Mouse (Mus musculus): Measurements from ENCODE around the gene Mettl8. TPM values are rescaled to one million over a fixed set of nuclear protein-coding genes. Genes with fewer than 3 reads are reported as not detected.

Mettl8 gene
- polyA plus RNA-seq, 1 experiment = 3.3 TPM

GRCm38 (mm10) chr2:71039522-71040121, 15.8 kb downstream of the Mettl8 start:
- DNase-seq (ENCODE audit: low read depth, low spot score) = no peak
- WGBS = 32% methylated on average over 11 of the region's 11 CpGs

DNA sequence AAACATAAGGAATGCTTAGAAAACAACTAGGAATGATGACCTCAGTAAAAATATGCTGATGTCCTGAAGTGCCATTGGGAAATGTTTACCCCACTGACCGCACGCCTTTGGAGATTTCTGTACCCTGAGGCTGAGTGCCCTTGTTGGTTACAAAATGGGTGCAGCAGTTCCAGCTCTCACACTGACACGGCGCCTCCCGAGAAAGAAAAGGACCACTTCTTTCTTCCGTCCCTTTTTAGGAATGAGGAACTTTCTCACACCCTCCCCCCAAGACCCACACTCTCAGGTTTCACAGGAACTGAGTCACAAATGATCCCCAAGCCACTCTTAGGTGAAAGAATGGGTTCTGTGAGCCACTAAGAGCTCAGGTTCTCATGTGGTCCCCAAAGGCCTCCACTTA, 17.9 kb downstream of the Mettl8 start:
- WGBS = 79% methylated on average over 6 of the region's 6 CpGs
- DNase-seq (ENCODE audit: low read depth, low spot score) = no peak

DNA sequence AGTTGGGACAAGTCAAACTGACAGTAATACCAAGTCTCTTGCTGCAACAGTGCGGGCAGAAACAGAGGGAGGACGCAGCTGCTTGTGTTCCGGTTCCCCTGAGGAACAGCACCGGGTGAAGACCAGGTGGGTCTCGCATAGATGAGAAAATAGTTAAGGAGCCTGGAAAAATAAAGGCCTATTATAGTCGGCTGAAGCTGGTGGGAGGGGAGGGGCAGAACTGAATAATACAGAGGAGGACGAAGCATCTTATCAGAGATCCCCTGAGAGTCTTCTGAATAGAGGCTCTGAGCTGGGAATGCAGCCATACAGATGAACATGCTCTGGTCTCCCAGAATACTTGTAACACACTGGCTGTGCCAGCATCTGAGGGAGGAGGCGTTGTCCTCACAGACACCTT, 21.4 kb downstream of the Mettl8 start:
- WGBS = 92% methylated on average over 8 of the region's 8 CpGs
- DNase-seq (ENCODE audit: low read depth, low spot score) = no peak

GRCm38 (mm10) chr2:71033014-71033413, 22.4 kb downstream of the Mettl8 start:
- 79% methylated on average over 4 of the region's 4 CpGs for WGBS
- DNase-seq (ENCODE audit: low read depth, low spot score) = no peak

DNA sequence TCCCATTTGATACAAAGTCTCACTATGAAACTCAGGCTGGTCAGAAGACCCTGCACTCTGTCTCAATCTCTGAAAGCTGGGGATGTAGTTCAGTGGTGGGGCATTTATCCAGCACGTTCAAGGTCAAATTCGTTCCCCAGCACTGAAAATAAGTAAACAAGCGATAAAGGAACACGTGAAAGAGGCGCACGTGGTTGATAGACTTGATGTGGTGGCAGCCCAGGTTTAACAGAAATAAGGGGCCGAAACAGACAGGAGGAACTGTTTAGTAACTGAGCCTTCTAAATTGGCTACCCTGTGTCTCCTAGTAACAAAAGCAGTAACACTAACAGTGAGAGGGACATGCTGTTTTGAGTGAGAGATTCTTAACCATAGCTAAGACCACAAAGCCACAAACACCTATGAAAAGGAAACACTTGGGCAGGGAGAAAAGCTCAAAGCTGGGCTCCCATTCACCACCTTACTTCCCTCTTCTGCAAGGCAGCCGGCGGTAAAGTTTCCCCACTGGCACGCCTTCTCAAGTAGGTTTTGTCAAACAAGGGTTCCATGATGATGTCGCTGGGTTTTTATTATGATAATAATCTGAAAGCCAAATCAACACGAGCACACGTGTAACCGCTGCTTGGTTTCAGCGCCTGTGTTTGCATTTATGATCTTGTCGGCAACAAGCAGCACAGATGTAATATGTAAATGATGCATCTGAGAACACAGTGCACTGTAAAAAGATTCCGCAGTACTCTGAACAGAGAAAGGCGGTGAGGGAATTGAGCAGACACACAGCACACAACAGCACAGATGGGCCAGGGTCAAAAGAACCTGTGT, 23.2 kb downstream of the Mettl8 start:
- no peak for DNase-seq (ENCODE audit: low read depth, low spot score)
- WGBS = 23% methylated on average over 18 of the region's 18 CpGs

GRCm38 (mm10) chr2:71030663-71031062, 24.7 kb downstream of the Mettl8 start:
- 72% methylated on average over 2 of the region's 2 CpGs for WGBS
- no peak for DNase-seq (ENCODE audit: low read depth, low spot score)

- no peak for DNase-seq (ENCODE audit: low read depth, low spot score)
- WGBS = 98% methylated on average over 9 of the region's 9 CpGs
Observed at GRCm38 (mm10) chr2:71027631-71028030, 27.8 kb downstream of the Mettl8 start.

DNA sequence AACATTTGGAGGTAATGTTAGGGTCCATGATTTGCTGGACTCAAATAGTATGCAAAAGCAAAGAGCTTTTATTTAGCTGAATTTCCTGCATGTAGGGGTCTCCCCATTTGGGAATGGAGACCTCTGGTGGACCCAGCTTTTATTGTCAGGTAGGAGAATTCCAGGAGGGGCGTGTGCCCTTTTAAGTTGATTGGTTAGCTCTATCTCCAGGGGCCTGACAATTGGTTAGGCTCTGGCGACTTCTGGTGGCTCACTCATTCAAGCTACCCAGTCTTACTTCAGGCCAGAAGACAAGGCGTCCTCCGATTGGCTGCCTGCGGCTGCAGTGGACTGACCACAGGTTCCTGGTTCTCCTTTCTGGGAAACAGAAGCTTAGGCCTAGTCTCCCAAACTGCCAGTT, 28.6 kb downstream of the Mettl8 start:
- 76% methylated on average over 5 of the region's 5 CpGs for WGBS
- no peak for DNase-seq (ENCODE audit: low read depth, low spot score)

DNA sequence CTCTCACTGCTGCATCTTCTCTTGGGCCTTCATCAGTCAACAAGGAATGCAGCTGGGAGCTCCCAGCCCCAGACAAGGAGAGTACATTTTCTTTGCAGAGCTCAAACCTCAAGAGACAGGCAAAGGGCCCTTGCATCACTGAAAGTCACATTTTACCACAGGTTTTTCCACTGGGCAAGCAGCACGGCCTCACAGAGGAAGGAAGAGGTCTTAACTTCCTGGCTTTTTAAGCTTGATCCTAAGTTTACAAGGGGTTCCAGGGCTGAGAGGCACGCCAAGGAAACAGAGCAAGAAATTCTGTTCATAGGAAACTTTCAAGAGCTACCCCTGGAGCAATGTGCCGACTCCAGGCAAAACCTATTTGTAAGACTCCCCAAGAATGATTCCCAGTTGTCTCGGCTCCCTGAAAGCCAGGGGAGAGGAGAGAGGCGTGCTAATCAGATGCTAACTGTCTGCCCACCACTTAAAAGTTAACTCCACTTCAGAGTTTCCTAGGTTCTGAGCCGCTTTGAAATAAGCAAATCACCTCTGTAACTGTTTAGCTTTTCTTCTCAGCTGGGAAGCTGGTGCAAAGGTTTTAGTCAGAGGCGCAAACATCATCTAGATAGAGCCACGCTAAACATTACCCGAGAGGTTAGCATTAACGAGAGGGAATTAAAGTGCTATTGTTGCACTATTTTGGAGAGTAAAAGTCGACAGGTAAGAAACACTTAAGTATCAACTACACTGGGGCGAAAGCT, 29.6 kb downstream of the Mettl8 start:
- no peak for DNase-seq (ENCODE audit: low read depth, low spot score)
- WGBS = 54% methylated on average over 12 of the region's 12 CpGs

DNA sequence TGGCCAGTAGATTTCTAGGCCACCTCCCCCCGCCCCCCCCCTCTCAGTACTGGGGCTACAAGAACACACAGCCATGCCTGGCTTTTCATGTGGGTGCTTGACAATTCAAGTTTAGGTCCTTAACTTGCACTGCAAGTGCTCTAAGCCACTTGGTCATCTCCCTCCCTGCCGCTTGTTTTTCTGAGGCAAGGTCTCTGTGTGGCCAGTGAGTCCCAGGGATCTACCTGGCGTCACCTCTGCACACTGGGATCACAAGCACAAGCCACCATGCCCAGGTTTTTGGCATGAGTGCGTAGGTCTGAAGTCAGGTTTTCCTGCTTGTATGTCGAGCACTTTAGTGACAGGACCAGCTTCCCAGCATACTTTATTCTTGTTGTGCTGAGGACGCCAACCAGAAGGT, 31.4 kb downstream of the Mettl8 start:
- WGBS = 94% methylated on average over 6 of the region's 6 CpGs
- DNase-seq (ENCODE audit: low read depth, low spot score) = no peak

DNA sequence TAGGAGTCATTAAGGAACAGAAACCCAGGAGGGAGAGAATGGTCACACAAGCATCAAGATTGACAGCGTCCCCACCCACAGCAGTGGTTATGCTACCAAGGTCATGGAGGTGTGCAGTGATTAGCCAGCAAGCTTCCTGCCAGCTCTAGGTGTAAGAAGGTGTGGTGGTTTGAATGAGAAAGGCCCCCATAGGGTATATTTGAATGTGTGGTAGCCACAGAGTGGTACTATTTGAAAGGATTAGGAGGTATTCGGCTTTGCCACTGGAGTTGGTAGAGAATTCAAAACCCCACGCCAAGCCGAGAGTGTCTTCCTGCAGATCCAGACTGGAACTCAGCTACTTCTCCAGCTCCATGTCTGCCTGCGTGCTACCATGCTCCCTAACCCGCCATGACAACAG, 32.4 kb downstream of the Mettl8 start:
- no peak for DNase-seq (ENCODE audit: low read depth, low spot score)
- WGBS = 94% methylated on average over 6 of the region's 6 CpGs

- DNase-seq (ENCODE audit: low read depth, low spot score) = no peak
- 73% methylated on average over 8 of the region's 8 CpGs for WGBS
Observed at GRCm38 (mm10) chr2:71020674-71021073, 34.7 kb downstream of the Mettl8 start.

GRCm38 (mm10) chr2:71019704-71020375, 35.5 kb downstream of the Mettl8 start:
- no peak for DNase-seq (ENCODE audit: low read depth, low spot score)
- WGBS = 84% methylated on average over 8 of the region's 8 CpGs

DNA sequence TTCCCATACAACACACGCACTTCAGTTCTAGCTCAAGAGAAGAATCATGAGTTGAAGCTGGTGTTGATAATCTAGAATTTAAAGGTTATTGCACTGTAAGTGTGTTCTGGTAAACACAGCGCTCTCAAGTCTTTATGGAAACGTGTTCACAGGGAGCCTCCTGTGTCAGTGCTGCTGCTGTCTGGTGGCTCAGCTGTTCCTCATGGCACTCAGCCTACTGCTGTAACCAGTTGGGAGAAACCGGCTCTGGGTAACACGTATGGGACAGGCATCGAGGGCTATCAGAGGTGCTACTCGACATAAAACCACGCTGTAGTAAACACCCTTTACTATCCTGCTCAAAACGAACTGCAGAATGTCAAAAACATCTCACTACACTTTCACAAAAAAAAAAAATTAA, 36.1 kb downstream of the Mettl8 start:
- no peak for DNase-seq (ENCODE audit: low read depth, low spot score)
- WGBS = 75% methylated on average over 9 of the region's 9 CpGs

DNA sequence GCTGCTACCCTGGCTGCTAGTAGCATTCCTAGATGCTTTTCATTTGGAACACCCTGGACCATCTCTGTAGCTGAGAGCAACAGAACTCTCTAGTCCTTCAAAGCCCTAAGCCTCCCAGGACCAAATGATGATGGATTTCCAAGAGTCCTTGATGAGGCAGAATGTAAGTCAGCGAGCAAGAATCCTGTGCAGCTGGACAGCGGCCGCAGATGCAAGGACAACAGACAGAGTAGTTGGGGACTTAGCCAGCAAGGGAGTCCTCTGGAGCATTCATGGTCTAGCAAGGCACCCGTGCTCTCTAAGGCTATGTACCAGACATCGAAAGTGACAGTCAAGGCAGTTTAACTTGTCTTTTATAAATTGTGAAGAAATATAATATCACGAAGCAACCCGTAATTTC, 41.9 kb downstream of the Mettl8 start:
- WGBS = 94% methylated on average over 7 of the region's 7 CpGs
- DNase-seq (ENCODE audit: low read depth, low spot score) = no peak

DNA sequence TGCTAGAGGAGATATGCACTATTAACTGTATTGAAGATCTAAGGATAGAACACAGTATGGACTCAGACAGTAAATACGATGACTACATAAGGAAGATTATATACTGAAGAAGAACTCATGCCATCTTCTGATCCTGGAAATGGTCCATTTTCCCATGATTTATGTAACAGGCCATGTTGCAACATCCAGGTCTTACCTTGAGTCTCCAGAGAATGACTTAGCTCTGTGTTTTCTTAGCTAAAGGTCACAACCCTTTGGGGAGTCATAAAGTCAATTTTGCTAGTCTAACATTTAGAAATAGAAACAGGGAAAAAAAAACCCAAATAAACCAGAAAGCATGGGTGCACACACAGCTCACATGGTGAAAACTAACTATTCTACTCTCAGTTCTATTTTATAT, 43.6 kb downstream of the Mettl8 start:
- DNase-seq (ENCODE audit: low read depth, low spot score) = no peak
- 89% methylated on average over 1 of the region's 1 CpGs for WGBS

- DNase-seq (ENCODE audit: low read depth, low spot score) = no peak
- 61% methylated on average over 4 of the region's 4 CpGs for WGBS
Observed at GRCm38 (mm10) chr2:71004354-71004753, 51.0 kb downstream of the Mettl8 start.

- no peak for DNase-seq (ENCODE audit: low read depth, low spot score)
- 73% methylated on average over 1 of the region's 1 CpGs for WGBS
Observed at GRCm38 (mm10) chr2:71002509-71002908, 52.9 kb downstream of the Mettl8 start.

- WGBS = 59% methylated on average over 2 of the region's 2 CpGs
- DNase-seq (ENCODE audit: low read depth, low spot score) = no peak
Observed at GRCm38 (mm10) chr2:70998771-70999170, 56.6 kb downstream of the Mettl8 start.

- DNase-seq (ENCODE audit: low read depth, low spot score) = no peak
- 95% methylated on average over 7 of the region's 7 CpGs for WGBS
Observed at GRCm38 (mm10) chr2:70996438-70996837, 58.9 kb downstream of the Mettl8 start.
